Mouse (Mus musculus) CH12.LX (cell line): Measurements from ENCODE around the gene Rpl26.

Source experiments
- CHD1 ChIP-seq: IDR thresholded peaks from 2 replicates; pipeline ENCODE4 v1.6.1; 2012; ENCODE audit warnings: low read depth, low read length, improper control_type of control experiment, inconsistent platforms
- CHD2 ChIP-seq: IDR thresholded peaks from 2 replicates; pipeline ENCODE4 v1.6.1; 2011; ENCODE audit warnings: low read length, improper control_type of control experiment
- CTCF ChIP-seq, 2 experiments: IDR thresholded peaks in 1 of 2; conservative IDR thresholded peaks in 1 of 2; 2 replicates each; pipeline ENCODE4 v1.5.1; 2011 to 2012; ENCODE audit warnings: low read depth in 2 of 2, low read length in 2 of 2, improper control_type of control experiment in 1 of 2, inconsistent platforms in 1 of 2, mild to moderate bottlenecking in 1 of 2, moderate library complexity in 1 of 2
- EP300 ChIP-seq: IDR thresholded peaks from 2 replicates; pipeline ENCODE4 v1.6.1; 2011; ENCODE audit warnings: low read length, improper control_type of control experiment
- MEF2A ChIP-seq: IDR thresholded peaks from 2 replicates; pipeline ENCODE4 v1.6.1; 2014; ENCODE audit warnings: low read depth, mild to moderate bottlenecking, inconsistent platforms, low read length, improper control_type of control experiment, borderline replicate concordance
- MXI1 ChIP-seq: IDR thresholded peaks from 2 replicates; pipeline ENCODE4 v1.6.1; 2011; ENCODE audit warnings: mild to moderate bottlenecking, low read depth, low read length, improper control_type of control experiment
- MYC ChIP-seq: IDR thresholded peaks from 2 replicates; pipeline ENCODE4 v1.6.1; 2011; ENCODE audit warnings: low read depth, mild to moderate bottlenecking, improper control_type of control experiment, low read length
- NRF1 ChIP-seq: IDR thresholded peaks from 2 replicates; pipeline ENCODE4 v1.6.1; 2014; ENCODE audit warnings: low read depth, mild to moderate bottlenecking, inconsistent platforms, low read length, improper control_type of control experiment, moderate library complexity
- USF1 ChIP-seq: IDR thresholded peaks from 2 replicates; pipeline ENCODE4 v1.6.1; 2014; ENCODE audit warnings: low read depth, mild to moderate bottlenecking, inconsistent platforms, low read length, improper control_type of control experiment
- ZC3H11A ChIP-seq: IDR thresholded peaks from 2 replicates; pipeline ENCODE4 v1.6.1; 2012; ENCODE audit warnings: low read depth, mild to moderate bottlenecking, inconsistent platforms, low read length, improper control_type of control experiment
- ZKSCAN1 ChIP-seq: IDR thresholded peaks from 2 replicates; pipeline ENCODE4 v1.6.1; 2012; ENCODE audit warnings: low read depth, inconsistent platforms, low read length, improper control_type of control experiment, borderline replicate concordance

- TF ChIP-seq EP300 (no peak), USF1 (no peak), CHD1 (no peak), MEF2A (no peak), ZC3H11A (no peak), CTCF (conservative IDR thresholded peaks at IDR 0.05 in 1 of 2, IDR thresholded peaks at IDR 0.05 in 1 of 2; ENCODE audit: low read depth in 2 of 2, low read length in 2 of 2) (no peak), MXI1 (no peak), ZKSCAN1 (no peak), CHD2 (no peak), NRF1 (no peak), MYC (no peak)
These were observed 53.0 kb downstream of the Rpl26 start for GRCm38 (mm10) chr11:68954408-68954807.
